Mouse (Mus musculus): Measurements from ENCODE around the gene Gdpd4.

The Gdpd4 gene

GRCm38 (mm10) chr7:98085314-98085713, 165.6 kb downstream of the Gdpd4 start:
- DNase-seq, result no peak

GRCm38 (mm10) chr7:98086346-98086745, 166.6 kb downstream of the Gdpd4 start:
- no peak for DNase-seq

GRCm38 (mm10) chr7:98095852-98096251, 176.1 kb downstream of the Gdpd4 start:
- DNase-seq, result no peak

GRCm38 (mm10) chr7:98097557-98097956, 177.8 kb downstream of the Gdpd4 start:
- DNase-seq, result no peak
